Mouse (Mus musculus) heart, embryonic 16.5 days (tissue): ENCODE results near the gene Ibsp. TPM values are rescaled to one million over a fixed set of nuclear protein-coding genes. Genes with fewer than 3 reads are reported as not detected.

Source experiments
- ATAC-seq: fragments of 200-750 bp; cut with Nextera tagmentation; replicated peaks from 2 replicates; pipeline ENCODE4 v1.8.0; 2017; ENCODE audit warnings: moderate number of reproducible peaks; ENCODE audit not compliant: insufficient read depth, low FRiP score; ENCODE audit errors: extremely low read depth
- H3K27ac ChIP-seq: fragments of 300-500 bp; sonication (generic); 2 replicates; pipeline ENCODE4 v1.5.1; 2014; ENCODE audit warnings: mild to moderate bottlenecking, low read length, control low read depth, moderate library complexity
- H3K27me3 ChIP-seq: fragments of 300-500 bp; sonication (generic); 2 replicates; pipeline ENCODE4 v1.6.1; 2014; ENCODE audit warnings: low read length, mixed read lengths; ENCODE audit not compliant: control insufficient read depth, insufficient read depth
- H3K36me3 ChIP-seq: fragments of 300-500 bp; sonication (generic); 2 replicates; pipeline ENCODE4 v1.6.1; 2014; ENCODE audit not compliant: control insufficient read depth, insufficient read depth
- H3K4me1 ChIP-seq: fragments of 300-500 bp; sonication (generic); 2 replicates; pipeline ENCODE4 v1.6.1; 2014; ENCODE audit warnings: low read length, mixed read lengths; ENCODE audit not compliant: control insufficient read depth, insufficient read depth
- H3K4me2 ChIP-seq: fragments of 300-500 bp; sonication (generic); 2 replicates; pipeline ENCODE4 v1.6.1; 2014; ENCODE audit warnings: low read depth, mild to moderate bottlenecking, control low read depth, low read length
- H3K4me3 ChIP-seq: fragments of 300-500 bp; sonication (generic); 2 replicates; pipeline ENCODE4 v1.5.1; 2014; ENCODE audit warnings: mild to moderate bottlenecking, control low read depth, low read length
- H3K9ac ChIP-seq: fragments of 300-500 bp; sonication (generic); 2 replicates; pipeline ENCODE4 v1.6.1; 2014; ENCODE audit warnings: low read length, control low read depth
- H3K9me3 ChIP-seq: fragments of 300-500 bp; sonication (generic); replicated peaks from 2 replicates; pipeline ENCODE4 v1.6.1; 2016; ENCODE audit warnings: low read length; ENCODE audit not compliant: control insufficient read depth
- WGBS: fragments of 180-500 bp; shearing (Covaris S2); extraction: QIAGEN DNeasy Blood & Tissue Kit; methylation state at CpG from one replicate; pipeline ENCODE4 v1.1.7; 2014; 5-methylcytosine and 5-hydroxymethylcytosine counted together
- polyA plus RNA-seq: library from polyadenylated mRNA; unstranded; fragments of >200 nt; fragmentation: Nextera tagmentation; extraction: Ambion mirVana; gene quantifications from 2 replicates; pipeline ENCODE4 v1.2.1, GENCODE M21; 2015

The Ibsp gene
- polyA plus RNA-seq, result 1.0 and 1.7 TPM in 2 replicates

DNA sequence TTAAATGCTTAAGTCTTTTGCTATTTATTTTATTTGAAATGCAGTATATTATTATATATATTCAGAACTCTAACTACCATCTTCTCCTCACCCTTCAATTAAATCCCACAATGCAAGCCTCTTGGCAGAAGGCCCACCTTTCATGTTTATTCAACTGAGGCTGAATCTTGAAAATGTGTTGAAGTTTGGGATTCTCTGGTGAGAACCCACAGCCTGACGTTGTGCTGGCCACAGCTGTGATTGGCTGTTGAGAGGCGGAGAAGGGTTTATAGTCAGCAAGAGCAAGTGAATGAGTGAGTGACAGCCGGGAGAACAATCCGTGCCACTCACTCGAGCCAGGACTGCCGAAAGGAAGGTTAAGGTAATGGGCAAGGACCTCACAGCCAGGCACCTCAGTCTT, at the start of gene Ibsp:
TSS of gene Ibsp (plus strand) at position 178 of the 400 bp plus-strand sequence.
- no peak within 1 kb of the TSS for H3K4me3 ChIP-seq
- H3K4me2 ChIP-seq, result no peak within 1 kb of the TSS
- no peak within 1 kb of the TSS for H3K27ac ChIP-seq
- WGBS, result 55% methylated on average over 6 of the region's 6 CpGs
- no peaks in the 10 kb centered on the region for H3K27me3 ChIP-seq
- no peaks in the 10 kb centered on the region for H3K9me3 ChIP-seq
- no peaks in the 10 kb centered on the region for H3K36me3 ChIP-seq
- no peak for ATAC-seq
- no peaks in the 10 kb centered on the region for H3K4me1 ChIP-seq
- no peak within 1 kb of the TSS for H3K9ac ChIP-seq

GRCm38 (mm10) chr5:104251811-104252210, 47.2 kb upstream of the Ibsp start:
- Histone ChIP-seq H3K9ac (no peak overlapping the region), H3K27ac (no peak overlapping the region), H3K9me3 (no peaks in the 10 kb centered on the region), H3K4me3 (no peak overlapping the region), H3K36me3 (no peaks in the 10 kb centered on the region), H3K27me3 (no peaks in the 10 kb centered on the region), H3K4me2 (no peak overlapping the region), H3K4me1 (no peaks in the 10 kb centered on the region)
- no peak for ATAC-seq
- 69% methylated on average over 5 of the region's 5 CpGs for WGBS

GRCm38 (mm10) chr5:104256585-104256984, 42.4 kb upstream of the Ibsp start:
- no peaks in the 10 kb centered on the region for H3K4me1 ChIP-seq
- no peak overlapping the region for H3K4me2 ChIP-seq
- WGBS, result 70% methylated on average over 3 of the region's 3 CpGs

GRCm38 (mm10) chr5:104261908-104262461, 37.0 kb upstream of the Ibsp start:
- Histone ChIP-seq H3K27ac (no peak overlapping the region), H3K4me1 (no peaks in the 10 kb centered on the region), H3K9me3 (no peaks in the 10 kb centered on the region), H3K36me3 (no peaks in the 10 kb centered on the region), H3K4me3 (no peak overlapping the region), H3K9ac (no peak overlapping the region), H3K27me3 (no peaks in the 10 kb centered on the region), H3K4me2 (no peak overlapping the region)
- WGBS, result 66% methylated on average over 4 of the region's 4 CpGs
- no peak for ATAC-seq

More at GRCm38 (mm10) chr5:104256585-104256984, 42.4 kb upstream of the Ibsp start:
- Histone ChIP-seq H3K4me3 (no peak overlapping the region), H3K36me3 (no peaks in the 10 kb centered on the region), H3K27me3 (no peaks in the 10 kb centered on the region), H3K9me3 (no peaks in the 10 kb centered on the region), H3K27ac (no peak overlapping the region), H3K9ac (no peak overlapping the region)
- no peak for ATAC-seq

GRCm38 (mm10) chr5:104263014-104263776, 35.8 kb upstream of the Ibsp start:
- Histone ChIP-seq H3K9ac (no peak overlapping the region), H3K27ac (no peak overlapping the region), H3K4me2 (no peak overlapping the region), H3K4me3 (no peak overlapping the region), H3K4me1 (no peaks in the 10 kb centered on the region), H3K9me3 (no peaks in the 10 kb centered on the region), H3K27me3 (no peaks in the 10 kb centered on the region), H3K36me3 (no peaks in the 10 kb centered on the region)
- no peak for ATAC-seq
- 84% methylated on average over 13 of the region's 13 CpGs for WGBS

GRCm38 (mm10) chr5:104294201-104294600, 4.8 kb upstream of the Ibsp start:
- Histone ChIP-seq H3K4me1 (no peaks in the 10 kb centered on the region), H3K4me3 (no peak overlapping the region), H3K9me3 (no peaks in the 10 kb centered on the region), H3K27ac (no peak overlapping the region), H3K36me3 (no peaks in the 10 kb centered on the region), H3K9ac (no peak overlapping the region), H3K27me3 (no peaks in the 10 kb centered on the region), H3K4me2 (no peak overlapping the region)
- 74% methylated on average over 6 of the region's 6 CpGs for WGBS
- no peak for ATAC-seq

- H3K4me2 ChIP-seq, result no peak overlapping the region
- H3K9ac ChIP-seq, result no peak overlapping the region
- no peaks in the 10 kb centered on the region for H3K36me3 ChIP-seq
- no peak for ATAC-seq
- no peaks in the 10 kb centered on the region for H3K27me3 ChIP-seq
- H3K9me3 ChIP-seq, result no peaks in the 10 kb centered on the region
- H3K27ac ChIP-seq, result no peak overlapping the region
- 40% methylated on average over 1 of the region's 1 CpGs for WGBS
- no peak overlapping the region for H3K4me3 ChIP-seq
- no peaks in the 10 kb centered on the region for H3K4me1 ChIP-seq
These were observed 15.1 kb downstream of the Ibsp start for GRCm38 (mm10) chr5:104314073-104314472.

DNA sequence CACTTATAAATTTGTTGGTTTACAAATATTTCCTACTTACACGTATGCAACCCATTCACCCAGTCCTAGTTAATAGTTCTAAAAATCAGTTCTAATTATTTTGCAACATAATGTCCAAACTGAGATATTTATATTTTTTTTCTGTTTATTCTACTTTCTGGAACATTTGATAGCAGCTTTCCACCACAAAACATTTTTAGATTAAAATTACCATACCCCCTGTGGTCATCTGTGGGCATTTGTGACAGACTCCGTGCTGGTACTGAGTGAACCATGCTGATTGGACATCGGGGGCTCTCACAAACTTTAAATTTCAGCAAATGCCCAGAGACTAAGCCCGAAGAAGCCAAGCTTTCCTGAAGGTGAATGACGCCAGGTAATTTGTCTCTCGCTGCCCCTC, 26.1 kb downstream of the Ibsp start, which contains the start of gene Mepe:
TSS of gene Mepe (plus strand) at position 301 of the 400 bp plus-strand sequence.
- Histone ChIP-seq H3K4me3 (no peak within 1 kb of the TSS), H3K4me1 (no peaks in the 10 kb centered on the region), H3K27ac (no peak within 1 kb of the TSS), H3K27me3 (no peaks in the 10 kb centered on the region), H3K36me3 (no peaks in the 10 kb centered on the region), H3K9me3 (no peaks in the 10 kb centered on the region), H3K9ac (no peak within 1 kb of the TSS), H3K4me2 (no peak within 1 kb of the TSS)
- 83% methylated on average over 6 of the region's 6 CpGs for WGBS
- no peak for ATAC-seq

GRCm38 (mm10) chr5:104326884-104327283, 27.9 kb downstream of the Ibsp start:
- 44% methylated on average over 4 of the region's 4 CpGs for WGBS
- Histone ChIP-seq H3K9me3 (no peaks in the 10 kb centered on the region), H3K36me3 (no peaks in the 10 kb centered on the region), H3K27ac (no peak overlapping the region), H3K4me2 (no peak overlapping the region), H3K9ac (no peak overlapping the region), H3K4me1 (no peaks in the 10 kb centered on the region), H3K4me3 (no peak overlapping the region), H3K27me3 (no peaks in the 10 kb centered on the region)
- no peak for ATAC-seq
